Mouse (Mus musculus): ENCODE results near the gene Hand2.
A peak's percentile ranks its signal among the peaks of the same experiment; 100 is the strongest.

Hand2 gene

DNA sequence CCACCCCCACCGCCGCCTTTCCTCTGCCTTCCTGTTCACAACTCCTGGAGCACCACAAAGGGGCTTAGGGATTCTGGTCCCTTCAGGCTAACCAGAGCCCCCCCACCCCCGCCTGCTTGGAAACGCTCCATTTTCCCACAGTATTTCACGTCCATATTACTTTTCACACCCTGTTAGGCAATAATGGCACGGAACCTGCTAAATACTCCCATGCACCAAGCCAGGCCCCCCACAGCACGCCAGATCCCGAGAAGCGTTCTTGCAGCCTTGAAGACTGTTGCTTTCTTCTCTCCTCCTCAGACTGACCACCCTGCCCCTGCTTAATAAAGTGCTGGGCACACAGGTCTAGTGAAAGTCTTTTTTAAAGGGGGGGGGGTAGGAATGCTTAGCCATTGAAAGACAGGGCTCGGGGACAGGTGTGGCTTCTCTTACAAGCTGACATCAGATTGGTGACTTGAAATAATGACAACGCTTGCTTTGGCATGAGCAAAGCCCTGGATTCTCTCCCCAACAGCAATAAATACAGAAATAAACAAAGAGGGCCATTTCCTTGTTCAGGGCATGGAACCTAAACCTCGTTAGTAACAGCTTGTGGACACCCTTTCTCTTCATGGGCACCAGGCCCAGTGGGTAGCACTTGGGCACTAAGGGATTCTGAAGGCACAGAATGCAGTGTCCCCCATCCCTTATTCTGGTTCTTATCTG is 21.8 kb downstream of the Hand2 start:
- no peak for DNase-seq

DNA sequence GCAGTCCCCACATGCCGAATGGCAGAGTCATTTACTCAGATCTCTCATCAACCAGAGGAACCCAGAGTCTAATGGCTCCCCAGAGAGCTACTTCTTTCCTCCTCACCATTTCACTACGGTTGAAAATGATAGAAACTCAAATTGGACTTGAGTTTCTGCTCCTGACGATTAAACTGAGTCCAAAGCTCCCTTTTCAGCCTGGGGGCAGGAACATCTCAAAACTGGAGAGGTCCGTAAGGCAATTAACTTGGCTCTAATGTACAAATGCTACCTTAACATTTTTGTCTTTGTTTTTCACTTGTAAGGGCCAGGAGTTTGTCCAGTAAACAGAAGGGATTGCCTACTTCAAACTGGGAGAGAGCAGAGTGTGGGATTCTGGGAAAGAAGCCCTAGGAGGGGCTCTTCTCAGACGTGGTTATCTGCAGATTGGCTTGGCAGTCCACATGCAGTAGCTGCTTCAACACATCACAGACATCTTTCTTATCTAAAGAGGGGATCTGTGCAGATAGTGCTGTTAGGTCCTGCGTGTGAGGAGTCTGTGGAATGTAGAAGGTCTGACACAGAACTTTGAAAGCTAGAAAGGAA is 23.0 kb downstream of the Hand2 start:
- no peak for DNase-seq

DNA sequence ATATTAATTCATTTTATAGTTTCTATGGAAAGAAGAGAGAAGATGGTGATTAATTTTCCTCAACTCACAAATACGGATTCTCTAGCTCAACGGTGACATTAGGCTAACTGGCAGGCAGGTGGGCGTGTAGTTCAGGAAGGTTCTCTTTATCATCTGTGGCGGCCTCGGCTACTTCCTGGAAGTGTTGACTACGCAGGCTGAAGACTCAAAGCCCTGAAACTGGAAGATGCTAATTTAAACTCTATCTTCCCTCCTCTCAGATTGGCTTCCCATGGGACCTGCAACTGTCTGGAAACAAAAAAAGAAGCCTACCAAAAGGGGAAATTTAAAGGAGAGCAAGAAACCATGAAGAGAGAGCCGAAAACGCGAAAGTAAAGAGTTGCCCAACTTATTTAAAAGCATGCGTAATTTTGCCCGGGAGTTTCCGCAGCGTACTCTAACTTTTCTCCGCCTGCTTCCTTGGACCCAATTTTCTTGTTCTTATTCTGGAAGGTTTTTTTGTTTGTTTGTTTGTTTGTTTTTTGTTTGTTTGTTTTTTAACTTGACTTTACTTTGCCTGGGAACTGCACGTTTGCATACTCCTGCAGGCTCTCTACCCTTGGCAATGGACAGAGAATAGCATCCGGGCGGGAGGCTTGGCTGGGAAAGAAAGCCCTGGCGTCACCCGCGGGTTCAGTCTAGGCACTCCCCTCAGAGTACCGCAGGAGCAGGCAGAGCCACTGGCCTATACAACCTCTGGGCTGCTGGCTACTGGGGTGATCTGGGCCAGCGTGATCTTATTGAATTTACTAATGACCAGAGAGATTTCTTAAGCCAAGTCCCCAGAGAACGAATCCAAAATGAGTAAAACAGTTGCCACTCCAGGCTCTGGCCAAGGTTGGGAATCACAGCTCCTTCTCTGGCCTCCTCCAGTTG is 24.4 kb downstream of the Hand2 start:
- DNase-seq: peak in 1 of 2 experiments; percentile 40

DNA sequence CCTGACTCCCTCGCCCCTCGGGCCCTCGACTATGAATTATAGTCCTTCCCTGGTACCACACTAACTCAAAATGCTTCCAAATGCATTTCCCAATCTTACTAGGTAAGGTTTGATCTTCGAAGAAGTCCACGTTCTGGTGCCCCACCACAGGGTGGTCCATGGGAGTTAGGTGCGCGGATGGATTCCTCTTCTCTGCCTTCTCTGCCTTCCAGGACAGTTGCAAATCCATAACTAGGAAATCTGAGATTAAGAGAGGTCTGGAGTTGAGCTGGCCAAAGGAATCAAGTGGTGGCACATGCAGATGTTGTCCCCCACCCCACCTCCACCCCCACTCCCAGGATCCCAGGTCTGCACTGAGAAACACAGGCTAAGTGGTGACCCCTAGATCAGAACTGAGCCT is 25.6 kb downstream of the Hand2 start:
- DNase-seq: no peak

DNA sequence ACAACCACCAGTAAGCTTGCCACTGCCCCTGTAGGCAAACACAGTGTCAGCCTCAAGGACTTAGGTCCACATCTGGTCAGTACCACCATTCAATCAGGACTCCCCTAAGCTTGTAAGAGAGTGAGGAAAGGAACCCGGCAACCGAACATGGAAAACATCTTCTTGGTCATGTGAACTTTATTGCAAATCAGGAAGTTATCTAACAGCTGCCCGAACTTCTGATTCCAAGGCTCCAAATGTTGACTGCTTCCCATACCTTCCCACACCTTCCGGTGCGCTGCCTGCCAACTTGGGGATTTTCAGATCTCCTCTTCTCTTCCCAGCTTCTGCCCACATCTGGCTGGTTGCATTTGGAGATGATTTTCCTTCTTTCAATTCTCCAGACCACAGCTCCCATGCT is 26.4 kb downstream of the Hand2 start:
- no peak for DNase-seq

DNA sequence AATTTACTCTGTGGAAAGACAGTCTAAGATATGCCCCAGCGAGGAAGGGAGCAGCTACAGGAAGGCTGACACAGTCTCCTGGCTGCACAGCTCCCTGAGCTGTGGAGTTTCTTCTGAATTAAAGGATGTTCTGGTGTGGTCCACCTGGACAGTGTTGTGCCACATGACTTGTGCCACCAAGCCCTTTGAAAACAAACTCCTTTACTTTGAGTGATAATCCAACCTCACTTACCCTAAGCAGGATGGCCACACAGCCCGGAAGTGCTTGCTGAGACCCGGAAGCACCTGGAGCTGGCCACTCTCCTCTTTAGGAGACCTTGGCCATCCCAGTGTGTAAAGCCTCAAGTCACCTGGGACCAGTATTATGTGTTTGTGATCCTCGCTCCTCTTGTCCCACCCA is 27.5 kb downstream of the Hand2 start:
- DNase-seq: no peak

DNA sequence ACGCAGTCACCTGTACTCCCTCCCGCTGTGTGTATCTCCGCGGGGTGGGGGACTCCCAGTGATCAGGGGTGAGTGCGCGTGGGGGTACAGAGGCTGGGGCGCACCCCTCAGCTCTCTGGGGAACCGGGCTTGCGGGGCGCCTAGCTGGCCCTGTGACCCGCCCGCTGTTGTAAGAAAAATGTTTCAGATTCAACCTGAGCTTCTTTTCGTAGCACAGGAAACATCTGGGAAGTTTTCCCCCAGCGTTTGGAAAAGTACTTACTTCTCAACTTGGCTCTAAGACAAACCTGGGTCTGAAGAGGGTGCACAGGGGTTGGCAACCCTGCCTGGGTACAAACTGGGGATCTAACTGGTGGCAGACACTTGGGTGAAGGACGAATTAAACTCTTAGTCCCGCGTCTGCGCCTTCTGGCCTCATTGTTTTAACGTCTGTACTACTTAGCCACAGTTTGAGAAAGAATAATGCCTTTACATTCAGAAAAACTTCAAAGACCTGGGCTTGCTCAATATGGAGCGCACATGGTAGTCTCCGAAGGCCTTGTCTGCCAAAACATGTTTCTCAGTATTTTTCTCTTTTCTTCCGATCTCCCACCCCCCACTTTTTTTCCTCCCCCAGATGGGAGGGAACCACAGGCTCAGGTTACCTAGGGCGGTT is 28.2 kb downstream of the Hand2 start:
- no peak for DNase-seq

DNA sequence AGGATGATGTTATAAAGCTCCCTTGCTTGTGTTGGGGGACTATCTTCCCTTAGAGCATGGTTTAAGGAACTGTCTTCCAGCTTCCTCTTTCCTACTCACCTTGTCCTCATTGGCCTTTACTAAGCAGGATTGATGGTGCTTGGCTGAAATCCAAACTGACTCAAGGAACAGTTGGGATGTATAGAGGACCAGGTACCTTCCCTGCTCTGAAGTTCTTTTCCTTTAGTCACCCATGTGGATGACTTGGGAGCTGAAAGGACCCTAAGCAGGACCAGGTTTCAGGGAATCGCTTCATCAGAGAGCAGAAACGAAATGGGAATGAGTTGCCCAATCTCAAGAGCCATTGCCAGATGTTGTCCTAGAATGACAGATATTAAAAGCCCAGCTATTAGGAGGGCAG is 31.1 kb downstream of the Hand2 start:
- no peak for DNase-seq

DNA sequence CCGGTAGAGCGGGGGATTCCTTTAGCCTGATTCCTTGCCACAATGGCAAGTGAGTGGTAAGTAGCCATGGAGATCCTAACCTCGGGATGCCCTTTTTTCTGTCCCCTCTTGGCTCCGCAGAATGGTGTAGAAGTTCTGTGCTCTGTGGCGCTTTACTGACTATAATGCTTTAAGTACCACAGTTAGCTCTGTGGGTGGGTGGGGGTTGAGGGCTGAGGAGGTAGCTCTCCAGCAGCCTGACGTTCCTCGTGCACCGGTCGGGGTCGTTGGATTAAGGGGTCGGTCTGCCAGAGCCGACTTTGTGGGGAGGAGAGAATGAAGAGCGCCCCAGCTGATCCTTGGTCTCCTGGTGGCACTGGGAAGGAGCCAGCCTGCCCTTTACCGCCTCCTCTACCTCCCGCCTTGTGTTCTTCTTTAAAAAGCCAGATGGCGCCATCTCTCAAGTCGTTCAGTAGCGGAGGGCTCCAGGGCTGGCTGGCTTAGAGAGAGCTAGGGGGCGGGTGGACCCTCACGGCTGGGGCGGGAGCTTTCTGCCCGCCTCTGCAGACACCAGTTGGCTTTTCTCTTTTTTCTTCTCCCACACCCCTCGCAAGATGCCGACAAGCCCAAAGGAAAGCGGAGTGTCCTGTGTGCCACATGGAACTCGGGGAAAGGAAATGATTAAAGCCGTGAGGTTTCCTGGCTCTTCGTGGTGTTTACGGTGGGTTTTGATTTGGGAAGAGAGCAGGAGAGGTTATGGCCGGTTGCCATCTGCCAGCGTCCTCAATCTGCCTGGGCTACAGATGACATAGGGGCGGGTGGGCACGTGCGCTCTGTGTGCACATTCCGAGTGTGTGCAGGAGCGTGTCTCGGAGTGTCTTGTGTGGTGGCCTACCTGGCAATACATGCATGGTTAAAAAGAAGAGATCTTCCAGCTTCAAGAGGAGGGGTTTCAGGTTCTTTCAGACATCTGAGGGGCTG is 32.8 kb downstream of the Hand2 start:
- DNase-seq: peak; percentile 76 to 81

DNA sequence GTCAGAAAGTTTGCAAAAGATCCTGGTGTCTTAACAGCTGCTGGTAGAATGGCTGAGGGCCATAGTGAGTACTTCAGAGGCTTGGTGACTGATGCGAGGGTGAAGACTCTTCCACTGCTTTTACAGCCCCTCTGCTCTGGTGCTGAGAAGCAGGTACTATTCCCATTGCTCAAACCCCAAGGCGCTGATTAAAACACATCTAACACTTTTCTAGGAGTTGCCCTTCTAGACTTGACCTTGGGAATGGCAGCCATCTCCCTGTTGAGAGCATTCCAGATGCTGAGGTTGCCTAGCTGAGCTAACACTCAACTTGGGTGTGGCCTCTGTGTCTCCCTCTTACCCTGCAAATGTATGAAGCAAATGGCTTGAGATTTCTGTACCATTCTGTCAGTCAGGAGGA is 34.1 kb downstream of the Hand2 start:
- no peak for DNase-seq

DNA sequence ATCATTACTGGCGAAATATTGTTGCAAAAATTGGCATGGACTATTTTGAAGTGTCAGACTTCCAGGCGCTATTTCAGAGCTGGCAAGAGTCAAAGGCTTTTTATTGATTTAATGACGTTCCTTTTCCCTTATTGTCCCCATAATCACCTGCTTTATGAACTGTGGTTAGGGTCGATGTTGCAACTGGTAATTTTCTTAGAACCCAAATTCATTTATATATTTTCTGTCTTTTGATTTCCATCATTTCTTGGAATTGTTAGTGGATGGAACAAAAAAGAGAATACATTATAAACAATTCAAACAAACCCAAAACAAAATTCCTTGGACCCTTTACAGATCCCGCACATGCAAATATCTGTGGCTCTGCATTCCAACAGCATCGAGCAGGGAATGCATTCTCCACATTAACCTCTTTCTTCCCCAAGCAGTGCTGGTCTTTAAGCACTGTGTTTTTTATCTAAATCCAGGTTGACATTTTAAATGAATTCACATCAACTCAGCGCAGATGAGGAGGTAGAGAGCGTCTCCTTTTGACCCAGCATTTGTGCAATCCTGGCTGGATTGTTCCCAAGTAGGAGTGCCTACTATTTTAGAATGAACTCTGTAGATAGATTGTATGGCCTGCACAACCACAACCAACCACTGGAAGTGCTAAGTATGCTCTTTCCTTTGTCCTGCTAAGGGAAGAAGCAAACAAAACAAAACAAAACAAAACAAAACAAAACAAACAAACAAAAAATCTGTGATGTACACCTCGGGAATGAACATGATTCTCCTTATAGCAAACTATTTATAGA is 35.9 kb downstream of the Hand2 start:
- no peak for DNase-seq

DNA sequence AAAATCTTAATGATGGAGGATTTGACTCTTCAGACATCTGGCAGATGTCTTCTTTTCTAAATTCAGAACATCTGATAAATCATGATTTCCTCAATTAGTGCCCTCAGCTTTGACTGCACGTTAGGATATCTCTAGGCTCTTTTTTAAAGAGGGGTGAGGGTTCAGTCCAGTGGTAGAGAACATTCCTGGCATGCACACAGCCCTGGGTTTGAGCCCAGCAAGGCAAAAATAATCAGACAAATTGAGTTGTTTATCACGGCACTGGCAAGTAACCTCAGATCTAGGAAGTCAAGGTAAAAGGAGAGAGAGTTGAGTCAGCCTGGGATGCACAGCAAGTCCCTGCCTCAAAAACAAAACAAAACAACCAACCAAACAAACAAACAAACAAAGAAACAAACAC is 39.7 kb downstream of the Hand2 start:
- no peak for DNase-seq

DNA sequence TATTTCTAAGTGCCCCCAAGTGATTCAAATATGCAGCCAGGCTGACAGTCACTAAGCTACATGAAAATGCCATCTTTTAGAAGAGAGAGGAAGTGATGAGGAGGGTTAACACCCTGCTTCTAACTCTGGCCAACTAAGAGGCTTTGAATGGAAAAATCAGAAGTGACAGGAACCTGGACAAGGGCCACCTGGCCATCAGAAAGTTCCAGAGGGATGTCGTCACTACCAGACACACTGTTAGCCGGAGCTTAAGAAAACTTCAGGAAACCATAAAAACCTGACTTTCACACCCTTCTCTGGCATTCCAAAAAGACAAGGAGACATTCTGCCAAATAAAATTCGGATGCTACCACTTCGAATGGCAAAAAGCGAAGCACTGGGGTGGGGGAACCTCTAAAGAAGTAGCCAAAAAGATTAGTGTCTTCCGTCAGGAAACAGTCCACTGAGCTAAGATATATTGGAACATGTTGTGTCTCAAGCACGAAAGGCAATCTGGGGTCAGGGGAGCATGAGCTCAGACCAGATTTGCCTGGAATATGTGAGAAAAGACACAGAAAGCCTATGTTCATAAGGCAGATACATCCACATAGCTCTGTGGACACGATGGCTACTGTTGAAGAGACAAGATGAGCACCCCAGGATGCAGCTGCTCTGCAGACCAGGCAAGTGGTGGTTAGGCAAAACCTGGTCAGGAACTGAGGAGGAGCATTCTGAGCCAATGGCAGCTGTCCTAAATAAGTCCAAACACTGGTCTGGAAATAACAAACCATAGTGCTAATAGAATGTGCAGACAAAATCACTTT is 40.4 kb downstream of the Hand2 start:
- peak; percentile 63 to 66 for DNase-seq

DNA sequence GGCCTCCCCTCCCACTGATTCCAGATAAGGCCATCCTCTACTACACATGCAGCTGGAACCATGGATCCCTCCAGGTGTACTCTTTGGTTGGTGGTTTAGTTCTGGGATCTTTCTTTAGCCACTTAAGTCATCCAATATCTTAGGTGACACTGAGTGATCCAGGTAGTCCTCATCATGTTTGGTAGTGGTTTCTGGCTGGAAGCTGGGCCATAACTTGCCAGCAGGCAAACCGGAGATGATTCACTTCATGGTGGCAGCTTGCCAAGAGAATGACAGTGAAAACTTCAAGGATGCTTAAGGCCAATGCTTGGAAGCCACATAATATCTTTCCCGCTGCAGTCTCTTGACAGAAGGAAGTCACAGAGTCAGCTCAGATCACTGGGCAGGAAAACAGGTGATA is 42.1 kb downstream of the Hand2 start:
- peak in 1 of 2 experiments; percentile 43 for DNase-seq

DNA sequence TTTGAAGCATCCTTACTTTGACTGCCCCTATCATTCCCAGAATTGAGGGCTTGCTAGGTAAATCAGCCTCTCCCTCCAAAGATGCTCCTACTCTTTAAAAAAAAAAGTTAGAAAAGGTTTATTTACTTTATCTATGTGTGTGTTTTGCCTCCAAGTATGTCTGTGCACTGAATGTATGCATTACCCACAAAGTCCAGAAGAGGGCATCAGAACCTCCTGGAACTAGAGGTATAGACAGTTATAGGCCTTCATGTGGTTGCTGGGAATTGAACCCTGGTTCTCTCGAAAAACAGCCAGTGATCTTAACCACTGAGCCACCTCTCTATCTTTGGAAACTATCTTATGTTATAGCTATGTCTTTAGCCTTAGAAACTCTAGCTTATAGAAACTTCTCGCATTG is 53.3 kb downstream of the Hand2 start:
- no peak for DNase-seq

Data from cerebellum, postnatal 10 days (tissue).